Mouse (Mus musculus) hindbrain, embryonic 12.5 days (tissue): ENCODE results near the gene Ppm1b. TPM values are rescaled to one million over a fixed set of nuclear protein-coding genes. Genes with fewer than 3 reads are reported as not detected.

ENCODE experiments used
- ATAC-seq: fragments of 200-750 bp; cut with Nextera tagmentation; 2 replicates; pipeline ENCODE4 v1.8.0; 2017; ENCODE audit warnings: moderate TSS enrichment; ENCODE audit not compliant: low FRiP score
- H3K27ac ChIP-seq: fragments of 300-500 bp; sonication (generic); 2 replicates; pipeline ENCODE4 v1.5.1; 2016; ENCODE audit warnings: mild to moderate bottlenecking
- H3K27me3 ChIP-seq: fragments of 300-500 bp; sonication (generic); 2 replicates; pipeline ENCODE4 v1.6.1; 2016; ENCODE audit warnings: mild to moderate bottlenecking
- H3K36me3 ChIP-seq: fragments of 300-500 bp; sonication (generic); 2 replicates; pipeline ENCODE4 v1.6.1; 2016; ENCODE audit warnings: mild to moderate bottlenecking
- H3K4me1 ChIP-seq: fragments of 300-500 bp; sonication (generic); 2 replicates; pipeline ENCODE4 v1.6.1; 2016
- H3K4me2 ChIP-seq: fragments of 300-500 bp; sonication (generic); replicated peaks from 2 replicates; pipeline ENCODE4 v1.6.1; 2016; ENCODE audit warnings: mild to moderate bottlenecking
- H3K4me3 ChIP-seq: fragments of 300-500 bp; sonication (generic); 2 replicates; pipeline ENCODE4 v1.5.1; 2016; ENCODE audit warnings: mild to moderate bottlenecking
- H3K9ac ChIP-seq: fragments of 300-500 bp; sonication (generic); 2 replicates; pipeline ENCODE4 v1.6.1; 2016; ENCODE audit warnings: mild to moderate bottlenecking, moderate library complexity
- H3K9me3 ChIP-seq: fragments of 300-500 bp; sonication (generic); replicated peaks from 2 replicates; pipeline ENCODE4 v1.6.1; 2016; ENCODE audit warnings: mild to moderate bottlenecking
- whole genome bisulfite sequencing: fragments of 180-500 bp; shearing (Covaris S2); methylation state at CpG from one replicate; pipeline ENCODE4 v1.1.7; 2016; 5-methylcytosine and 5-hydroxymethylcytosine counted together
- polyA plus RNA-seq: library from polyadenylated mRNA; unstranded; fragments of >200 nt; fragmentation: Nextera tagmentation; extraction: Ambion mirVana; gene quantifications from 2 replicates; pipeline ENCODE4 v1.2.1, GENCODE M21; 2016

The Ppm1b gene
- polyA plus RNA-seq, 1 experiment from 2014 or later = 106 TPM

DNA sequence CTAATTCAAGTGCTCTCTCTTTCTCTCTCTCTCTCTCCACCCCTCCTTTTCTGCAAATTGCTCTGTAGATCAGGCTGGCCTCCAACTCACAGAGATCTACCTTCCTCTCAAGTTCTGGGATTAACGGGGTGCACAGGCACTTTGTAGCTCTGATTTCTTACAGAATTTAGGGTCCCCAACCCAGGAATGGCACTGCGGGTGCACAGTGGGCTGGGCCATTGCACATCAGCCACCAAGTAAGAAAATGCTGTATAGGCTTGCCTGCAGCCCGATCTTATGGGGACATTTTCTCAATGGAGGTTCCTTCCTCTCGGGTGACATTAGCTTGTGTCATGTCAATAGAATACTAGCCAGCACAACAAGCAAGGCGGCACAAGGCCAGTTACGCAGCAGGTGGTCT is 102.6 kb downstream of the Ppm1b start:
- H3K36me3 ChIP-seq = peaks cover 12% of the 10 kb centered on the region
- no peaks in the 10 kb centered on the region for H3K27me3 ChIP-seq
- ATAC-seq = no peak
- H3K9ac ChIP-seq = no peak overlapping the region
- 94% methylated on average over 6 of the region's 6 CpGs for WGBS
- H3K4me3 ChIP-seq = no peak overlapping the region
- no peak overlapping the region for H3K27ac ChIP-seq
- no peaks in the 10 kb centered on the region for H3K9me3 ChIP-seq
- no peaks in the 10 kb centered on the region for H3K4me1 ChIP-seq
- no peak overlapping the region for H3K4me2 ChIP-seq

DNA sequence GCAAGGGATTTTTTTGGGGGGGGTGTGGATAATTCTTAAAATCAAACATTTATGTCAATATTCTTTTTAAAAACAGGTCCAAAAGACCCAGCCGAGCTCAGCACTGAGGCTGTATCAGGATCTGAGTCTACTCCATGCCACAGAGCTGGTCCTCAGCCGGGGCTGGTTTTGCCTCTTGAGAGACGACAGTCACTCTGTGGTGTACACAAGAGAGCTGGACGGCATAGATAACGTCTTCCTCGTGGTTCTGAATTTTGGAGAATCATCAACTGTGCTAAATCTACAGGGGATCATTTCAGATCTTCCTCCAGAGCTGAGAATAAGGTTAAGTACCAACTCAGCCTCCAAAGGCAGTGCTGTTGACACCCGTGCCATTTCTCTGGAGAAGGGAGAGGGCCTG is 107.0 kb downstream of the Ppm1b start:
- no peak for ATAC-seq
- WGBS = 93% methylated on average over 7 of the region's 7 CpGs
- Histone ChIP-seq H3K9ac (no peak overlapping the region), H3K27ac (no peak overlapping the region), H3K27me3 (no peaks in the 10 kb centered on the region), H3K4me1 (no peaks in the 10 kb centered on the region), H3K9me3 (no peaks in the 10 kb centered on the region), H3K36me3 (peaks cover 52% of the 10 kb centered on the region), H3K4me2 (no peak overlapping the region), H3K4me3 (no peak overlapping the region)

DNA sequence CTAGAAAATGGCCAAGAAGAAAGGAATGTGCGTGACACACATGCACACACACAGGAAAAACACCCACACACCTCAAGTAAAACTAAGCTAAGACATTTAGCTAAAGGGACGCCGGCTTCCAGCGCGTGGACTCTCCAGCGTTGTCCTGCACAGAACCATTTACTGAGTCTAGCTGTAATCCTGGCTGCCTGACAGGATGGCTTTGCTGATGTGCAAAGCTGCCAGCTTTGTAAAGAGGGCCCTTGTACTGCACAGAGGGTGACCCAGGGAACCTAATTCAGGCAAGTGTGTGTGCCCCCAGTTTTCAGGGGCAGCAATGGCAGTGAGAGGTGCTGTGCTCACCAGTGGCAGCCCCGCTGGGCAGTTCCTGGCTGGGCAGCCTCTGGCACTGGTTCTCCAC is 110.8 kb downstream of the Ppm1b start:
- Histone ChIP-seq H3K4me2 (no peak overlapping the region), H3K4me3 (no peak overlapping the region), H3K27ac (no peak overlapping the region), H3K36me3 (peaks cover 77% of the 10 kb centered on the region), H3K9ac (no peak overlapping the region), H3K27me3 (no peaks in the 10 kb centered on the region), H3K4me1 (0 out of 2 replicates have a peak, but pooled peaks cover 1% of the 10 kb centered on the region), H3K9me3 (no peaks in the 10 kb centered on the region)
- 97% methylated on average over 7 of the region's 7 CpGs for WGBS
- no peak for ATAC-seq

DNA sequence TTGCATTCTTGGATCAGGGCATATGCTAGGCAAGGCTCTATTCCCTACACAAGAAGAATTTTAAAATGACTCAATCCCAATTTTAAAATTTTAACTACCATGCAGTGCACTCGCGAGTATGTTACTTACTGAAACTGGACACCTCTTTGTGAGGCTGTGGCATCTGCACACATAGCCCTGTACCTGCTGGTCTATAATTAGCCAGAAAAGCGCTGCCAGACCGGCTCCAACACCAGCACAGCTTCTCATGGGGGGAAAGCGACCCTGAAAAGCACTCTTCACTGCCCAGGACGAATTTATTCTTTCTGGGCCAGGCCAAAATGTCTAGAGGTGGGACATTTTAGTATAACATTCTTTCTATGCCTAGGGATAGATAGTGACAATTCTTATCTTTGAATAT is 114.1 kb downstream of the Ppm1b start:
- ATAC-seq = no peak
- Histone ChIP-seq H3K9ac (no peak overlapping the region), H3K27me3 (no peaks in the 10 kb centered on the region), H3K4me2 (no peak overlapping the region), H3K4me3 (no peak overlapping the region), H3K27ac (no peak overlapping the region), H3K4me1 (peaks cover 10% of the 10 kb centered on the region; the same call in 1 of the 2 replicates), H3K9me3 (no peaks in the 10 kb centered on the region), H3K36me3 (peaks cover 58% of the 10 kb centered on the region)
- WGBS = 79% methylated on average over 6 of the region's 6 CpGs

DNA sequence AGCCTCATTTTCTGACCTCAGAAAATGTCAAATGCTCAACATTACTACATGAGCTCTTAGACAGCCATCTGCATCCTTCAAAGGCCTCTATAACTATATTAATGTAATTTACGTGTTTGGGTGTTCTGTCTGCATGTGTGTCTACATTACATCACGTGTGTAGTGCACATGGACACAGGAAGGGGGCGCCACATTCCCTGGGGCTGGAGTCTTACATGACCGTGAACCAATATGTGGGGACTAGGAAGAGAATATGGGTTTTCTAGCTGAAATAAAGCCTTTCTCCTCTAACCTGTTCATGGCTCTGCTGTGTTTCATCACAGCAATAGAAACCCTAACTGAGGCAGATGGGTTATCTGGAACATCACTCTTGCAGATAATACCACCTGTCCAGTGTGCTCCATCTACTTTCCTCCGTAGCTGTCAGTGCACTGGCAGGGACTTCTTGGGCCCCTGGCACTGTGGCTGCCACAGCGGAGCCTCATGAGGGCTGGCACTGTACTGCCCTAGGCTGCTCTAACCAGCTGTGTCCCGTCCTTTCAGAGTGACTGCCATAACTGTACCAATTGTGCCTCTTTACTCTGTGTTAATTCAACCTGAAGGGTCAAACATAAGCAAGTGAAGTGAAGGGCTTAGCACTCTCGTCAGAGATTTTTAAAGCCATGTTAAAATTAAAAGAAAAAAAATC is 114.7 kb downstream of the Ppm1b start:
- Histone ChIP-seq H3K27me3 (no peaks in the 10 kb centered on the region), H3K27ac (no peak overlapping the region), H3K4me1 (peaks cover 10% of the 10 kb centered on the region; the same call in 1 of the 2 replicates), H3K4me3 (no peak overlapping the region), H3K36me3 (peaks cover 58% of the 10 kb centered on the region), H3K9me3 (no peaks in the 10 kb centered on the region), H3K4me2 (no peak overlapping the region), H3K9ac (no peak overlapping the region)
- no peak for ATAC-seq
- WGBS = 87% methylated on average over 8 of the region's 8 CpGs

DNA sequence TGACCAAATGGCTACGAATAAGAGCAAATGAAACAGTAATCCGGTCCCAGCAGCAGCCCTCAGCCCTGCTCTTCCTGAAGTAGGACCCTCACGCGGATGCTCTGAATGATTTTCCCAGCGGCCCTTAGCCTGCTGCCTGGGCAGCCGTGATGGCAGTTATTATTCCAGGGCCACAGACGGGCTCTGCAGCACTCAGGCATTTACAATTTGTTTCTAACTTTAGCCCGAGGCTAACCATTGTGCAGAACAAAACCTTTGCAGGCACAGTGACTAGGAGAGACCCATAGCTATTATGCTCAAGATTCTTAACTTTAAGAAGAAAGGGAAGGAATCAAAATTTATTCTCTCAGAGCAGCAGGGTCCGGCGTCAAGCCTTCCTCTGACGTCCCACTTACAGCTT is 115.8 kb downstream of the Ppm1b start:
- no peak overlapping the region for H3K4me2 ChIP-seq
- H3K27ac ChIP-seq = peak overlapping the region; percentile 58
- H3K36me3 ChIP-seq = peaks cover 58% of the 10 kb centered on the region
- WGBS = 51% methylated on average over 11 of the region's 11 CpGs
- no peaks in the 10 kb centered on the region for H3K9me3 ChIP-seq
- H3K27me3 ChIP-seq = no peaks in the 10 kb centered on the region
- ATAC-seq = no peak
- H3K4me3 ChIP-seq = no peak overlapping the region
- H3K4me1 ChIP-seq = peaks cover 10% of the 10 kb centered on the region; the same call in 1 of the 2 replicates
- H3K9ac ChIP-seq = no peak overlapping the region

DNA sequence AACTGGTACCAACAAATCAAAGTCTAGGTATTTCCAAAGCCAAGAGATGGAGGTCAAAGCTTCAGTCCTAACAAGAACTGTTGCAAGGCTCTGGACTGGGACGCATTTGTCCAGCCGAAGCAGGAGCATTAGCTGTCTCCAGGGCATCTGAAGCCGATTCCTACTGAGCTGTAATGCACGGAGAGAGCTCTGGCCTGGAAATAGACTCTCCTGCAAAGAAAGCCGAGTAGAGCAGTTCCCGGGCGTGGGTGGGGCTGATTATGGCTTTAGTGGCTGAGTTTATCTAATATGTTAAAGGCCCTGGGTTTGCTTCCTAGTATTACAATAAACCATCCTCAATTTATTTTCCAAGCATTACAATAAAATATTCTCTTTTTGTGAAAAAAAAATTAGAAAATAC is 116.7 kb downstream of the Ppm1b start:
- Histone ChIP-seq H3K9me3 (no peaks in the 10 kb centered on the region), H3K9ac (no peak overlapping the region), H3K27ac (peak overlapping the region; percentile 58), H3K4me3 (no peak overlapping the region), H3K36me3 (peaks cover 60% of the 10 kb centered on the region), H3K4me1 (peaks cover 10% of the 10 kb centered on the region; the same call in 1 of the 2 replicates), H3K4me2 (no peak overlapping the region), H3K27me3 (no peaks in the 10 kb centered on the region)
- ATAC-seq = no peak
- 60% methylated on average over 7 of the region's 7 CpGs for WGBS

Other genes with a start within 250 kb of the Ppm1b start
- gene Lrpprc, start 166.0 kb upstream of the Ppm1b start, polyA plus RNA-seq = 52.0 and 52.3 TPM in 2 replicates
- gene Slc3a1, start 71.6 kb downstream of the Ppm1b start, polyA plus RNA-seq = 0.65 and 0.80 TPM in 2 replicates
- gene Prepl, start 133.5 kb downstream of the Ppm1b start, polyA plus RNA-seq = 60.6 and 74.1 TPM in 2 replicates
- 13.6 and 14.3 TPM in 2 replicates for gene Camkmt, start 133.8 kb downstream of the Ppm1b start, polyA plus RNA-seq